Mouse (Mus musculus) stomach, embryonic 14.5 days (tissue): ENCODE data around the gene Gdpd5. TPM values are rescaled to one million over a fixed set of nuclear protein-coding genes. Genes with fewer than 3 reads are reported as not detected.
"Not testable (repeated sequence)": the region's sequence is repeated elsewhere in the genome, so short reads cannot be mapped to it uniquely, and the experiment has no call there.

Experiments used
- ATAC-seq: fragments of 200-750 bp; cut with Nextera tagmentation; 2 replicates; pipeline ENCODE4 v1.8.0; 2017; ENCODE audit warnings: low read depth, moderate TSS enrichment; ENCODE audit not compliant: insufficient number of reproducible peaks, insufficient read depth, low FRiP score
- H3K27ac ChIP-seq: fragments of 300-500 bp; sonication (generic); 2 replicates; pipeline ENCODE4 v1.5.1; 2014; ENCODE audit warnings: mild to moderate bottlenecking, low read length, moderate library complexity, mixed read lengths
- H3K27me3 ChIP-seq: fragments of 300-500 bp; sonication (generic); 2 replicates; pipeline ENCODE4 v1.6.1; 2014; ENCODE audit warnings: low read length, control low read depth, mixed read lengths; ENCODE audit not compliant: control insufficient read depth, insufficient read depth
- H3K36me3 ChIP-seq: fragments of 300-500 bp; sonication (generic); 2 replicates; pipeline ENCODE4 v1.6.1; 2014; ENCODE audit warnings: mild to moderate bottlenecking, control low read depth, low read length, moderate library complexity, mixed read lengths; ENCODE audit not compliant: control insufficient read depth, insufficient read depth
- H3K4me1 ChIP-seq: fragments of 300-500 bp; sonication (generic); 2 replicates; pipeline ENCODE4 v1.6.1; 2014; ENCODE audit warnings: low read length, control low read depth, mixed read lengths; ENCODE audit not compliant: control insufficient read depth, insufficient read depth
- H3K4me2 ChIP-seq: fragments of 300-500 bp; sonication (generic); replicated peaks from 2 replicates; pipeline ENCODE4 v1.6.1; 2014; ENCODE audit warnings: low read depth, low read length, control low read depth
- H3K4me3 ChIP-seq: fragments of 300-500 bp; sonication (generic); 2 replicates; pipeline ENCODE4 v1.5.1; 2014; ENCODE audit warnings: low read depth, low read length, control low read depth
- H3K9ac ChIP-seq: fragments of 300-500 bp; sonication (generic); replicated peaks from 2 replicates; pipeline ENCODE4 v1.6.1; 2014; ENCODE audit warnings: low read depth, mild to moderate bottlenecking, control low read depth, low read length, moderate library complexity, mixed read lengths
- H3K9me3 ChIP-seq: fragments of 300-500 bp; sonication (generic); 2 replicates; pipeline ENCODE4 v1.6.1; 2016; ENCODE audit warnings: low read depth, low read length, control low read depth; ENCODE audit not compliant: control insufficient read depth
- WGBS: fragments of 180-500 bp; shearing (Covaris S2); extraction: QIAGEN DNeasy Blood & Tissue Kit; methylation state at CpG from one replicate; pipeline ENCODE4 v1.1.7; 2014; 5-methylcytosine and 5-hydroxymethylcytosine counted together
- polyA plus RNA-seq: library from polyadenylated mRNA; unstranded; fragments of >200 nt; fragmentation: Nextera tagmentation; extraction: Ambion mirVana; gene quantifications from 2 replicates; pipeline ENCODE4 v1.2.1, GENCODE M21; 2014

Gene Gdpd5
- polyA plus RNA-seq, 1 experiment from 2014 or later: 22.7 TPM

GRCm38 (mm10) chr7:99360021-99360802, 21.0 kb upstream of the Gdpd5 start:
- H3K36me3 ChIP-seq: no peaks in the 10 kb centered on the region
- 9% methylated on average over 10 of the region's 10 CpGs for WGBS
- peak; percentile 97 for ATAC-seq

GRCm38 (mm10) chr7:99360803-99361414, 20.3 kb upstream of the Gdpd5 start:
- Histone ChIP-seq H3K9ac (no peak overlapping the region), H3K27ac (peak overlapping the region; percentile 97), H3K4me1 (peaks cover 31% of the 10 kb centered on the region), H3K4me3 (no peak overlapping the region), H3K9me3 (no peaks in the 10 kb centered on the region; the same call in 1 of the 2 replicates), H3K4me2 (peak overlapping the region; percentile 21; the same call in 1 of the 2 replicates), H3K27me3 (no peaks in the 10 kb centered on the region), H3K36me3 (no peaks in the 10 kb centered on the region)
- ATAC-seq: no peak
- 26% methylated on average over 8 of the region's 8 CpGs for WGBS

More at GRCm38 (mm10) chr7:99360021-99360802, 21.0 kb upstream of the Gdpd5 start:
- Histone ChIP-seq H3K27me3 (no peaks in the 10 kb centered on the region), H3K4me3 (no peak overlapping the region), H3K27ac (peak overlapping the region; percentile 97), H3K9ac (no peak overlapping the region), H3K9me3 (no peaks in the 10 kb centered on the region; the same call in 1 of the 2 replicates), H3K4me2 (peak overlapping the region; percentile 21; the same call in 1 of the 2 replicates), H3K4me1 (peaks cover 36% of the 10 kb centered on the region)

- Histone ChIP-seq H3K36me3 (no peaks in the 10 kb centered on the region), H3K9ac (no peak overlapping the region), H3K4me3 (no peak overlapping the region), H3K4me1 (peaks cover 19% of the 10 kb centered on the region), H3K27me3 (no peaks in the 10 kb centered on the region), H3K27ac (no peak overlapping the region), H3K4me2 (no peak overlapping the region), H3K9me3 (no peaks in the 10 kb centered on the region; the same call in 1 of the 2 replicates)
- ATAC-seq: no peak
- 98% methylated on average over 2 of the region's 2 CpGs for WGBS
Measured at GRCm38 (mm10) chr7:99362137-99362536, 19.1 kb upstream of the Gdpd5 start.

GRCm38 (mm10) chr7:99365069-99365468, 16.1 kb upstream of the Gdpd5 start:
- no peak overlapping the region for H3K27ac ChIP-seq
- H3K4me1 ChIP-seq: peaks cover 7% of the 10 kb centered on the region
- no peak overlapping the region for H3K4me2 ChIP-seq
- no peaks in the 10 kb centered on the region; the same call in 1 of the 2 replicates for H3K9me3 ChIP-seq
- no peaks in the 10 kb centered on the region for H3K27me3 ChIP-seq
- H3K36me3 ChIP-seq: no peaks in the 10 kb centered on the region
- H3K4me3 ChIP-seq: no peak overlapping the region
- H3K9ac ChIP-seq: no peak overlapping the region
- WGBS: 0% methylated on average over 5 of the region's 5 CpGs
- ATAC-seq: no peak

GRCm38 (mm10) chr7:99366716-99367115, 14.5 kb upstream of the Gdpd5 start:
- no peaks in the 10 kb centered on the region for H3K27me3 ChIP-seq
- H3K4me1 ChIP-seq: no peaks in the 10 kb centered on the region
- no peak overlapping the region for H3K4me3 ChIP-seq
- H3K27ac ChIP-seq: no peak overlapping the region
- H3K9ac ChIP-seq: no peak overlapping the region
- 70% methylated on average over 6 of the region's 6 CpGs for WGBS
- no peak for ATAC-seq
- H3K4me2 ChIP-seq: no peak overlapping the region
- no peaks in the 10 kb centered on the region for H3K36me3 ChIP-seq
- H3K9me3 ChIP-seq: no peaks in the 10 kb centered on the region; the same call in 1 of the 2 replicates

- not testable (repeated sequence) for ATAC-seq, H3K27ac ChIP-seq, H3K9ac ChIP-seq, H3K4me3 ChIP-seq, H3K27me3 ChIP-seq, H3K9me3 ChIP-seq, H3K36me3 ChIP-seq, H3K4me2 ChIP-seq, H3K4me1 ChIP-seq
- 58% methylated on average over 3 of the region's 3 CpGs for WGBS
Measured at GRCm38 (mm10) chr7:99374325-99374724, 6.9 kb upstream of the Gdpd5 start.

GRCm38 (mm10) chr7:99375455-99375854, 5.8 kb upstream of the Gdpd5 start:
- no peak overlapping the region for H3K9ac ChIP-seq
- ATAC-seq: no peak
- H3K27ac ChIP-seq: no peak overlapping the region
- H3K4me1 ChIP-seq: peaks cover 2% of the 10 kb centered on the region; the same call in 1 of the 2 replicates
- H3K27me3 ChIP-seq: no peaks in the 10 kb centered on the region
- WGBS: 5% methylated on average over 4 of the region's 4 CpGs
- H3K9me3 ChIP-seq: no peaks in the 10 kb centered on the region
- no peaks in the 10 kb centered on the region for H3K36me3 ChIP-seq
- no peak overlapping the region for H3K4me3 ChIP-seq
- no peak overlapping the region for H3K4me2 ChIP-seq

- Histone ChIP-seq H3K4me3 (no peak overlapping the region), H3K4me2 (no peak overlapping the region), H3K4me1 (peaks cover 13% of the 10 kb centered on the region; the same call in 1 of the 2 replicates), H3K36me3 (no peaks in the 10 kb centered on the region), H3K9me3 (no peaks in the 10 kb centered on the region), H3K27ac (no peak overlapping the region), H3K9ac (no peak overlapping the region), H3K27me3 (no peaks in the 10 kb centered on the region)
- 50% methylated on average over 8 of the region's 8 CpGs for WGBS
- ATAC-seq: no peak
Measured at GRCm38 (mm10) chr7:99378870-99379269, 2.3 kb upstream of the Gdpd5 start.
